Mouse (Mus musculus) lung, adult 2 months (tissue): Measurements from ENCODE around the gene Lrrc74a. TPM values are rescaled to one million over a fixed set of nuclear protein-coding genes. Genes with fewer than 3 reads are reported as not detected.

Source experiments
- DNase-seq: peaks from one replicate; pipeline ENCODE4 v3.0.0; 2022
- H3K4me1 ChIP-seq: fragments of 200-500 bp; 2 replicates; pipeline ENCODE4 v1.6.1; 2011; ENCODE audit warnings: low read length; ENCODE audit not compliant: control insufficient read depth, insufficient read depth
- H3K4me3 ChIP-seq: fragments of 200-500 bp; replicated peaks from 2 replicates; pipeline ENCODE3; 2011; ENCODE audit warnings: low read depth, mild to moderate bottlenecking, control low read depth, low read length; ENCODE audit errors: extremely low read depth
- CTCF ChIP-seq: fragments of 200-500 bp; IDR thresholded peaks from 2 replicates; pipeline ENCODE4 v1.5.1; 2011; ENCODE audit warnings: mild to moderate bottlenecking, low read length, control low read depth; ENCODE audit not compliant: insufficient read depth
- POLR2A ChIP-seq: fragments of 200-500 bp; IDR thresholded peaks from 2 replicates; pipeline ENCODE4 v1.6.1; 2011; ENCODE audit warnings: low read depth, mild to moderate bottlenecking, control low read depth, low read length, borderline replicate concordance; ENCODE audit errors: extremely low read depth
- WGBS: fragments of 180-500 bp; shearing (Covaris S2); methylation state at CpG from one replicate; pipeline ENCODE4 v1.1.7; 2018; 5-methylcytosine and 5-hydroxymethylcytosine counted together
- polyA plus RNA-seq: library from polyadenylated mRNA; depleted of rRNA; stranded (reverse); fragments of >200 nt; gene quantifications from 2 replicates; pipeline ENCODE4 v1.2.3, GENCODE M21; 2012

Gene Lrrc74a
- polyA plus RNA-seq, 1 experiment: not detected

DNA sequence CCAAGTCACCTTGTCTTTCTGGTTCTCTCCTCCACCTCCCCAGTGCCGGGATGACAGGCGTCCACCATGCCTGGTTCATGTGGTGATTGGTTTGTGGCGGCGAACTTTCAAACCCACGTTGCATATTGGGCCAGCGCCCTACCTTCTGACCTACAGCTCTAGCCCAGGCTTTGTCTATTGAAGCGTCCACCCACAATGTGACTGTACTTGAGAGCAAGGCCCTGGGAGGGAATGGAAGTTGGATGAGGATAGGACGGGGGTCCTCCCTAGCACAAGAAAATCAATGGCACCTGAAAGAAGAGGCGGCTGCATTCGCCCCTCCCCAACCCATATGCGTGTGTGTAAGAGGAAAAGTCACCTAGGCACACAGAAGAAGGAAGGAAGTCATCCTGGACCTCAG is 60.2 kb downstream of the Lrrc74a start:
- no peak for DNase-seq
- no peak for TF ChIP-seq CTCF
- TF ChIP-seq POLR2A: no peak
- peaks cover 24% of the 10 kb centered on the region for H3K4me1 ChIP-seq
- H3K4me3 ChIP-seq: no peak overlapping the region
- 78% methylated on average over 11 of the region's 11 CpGs for WGBS

DNA sequence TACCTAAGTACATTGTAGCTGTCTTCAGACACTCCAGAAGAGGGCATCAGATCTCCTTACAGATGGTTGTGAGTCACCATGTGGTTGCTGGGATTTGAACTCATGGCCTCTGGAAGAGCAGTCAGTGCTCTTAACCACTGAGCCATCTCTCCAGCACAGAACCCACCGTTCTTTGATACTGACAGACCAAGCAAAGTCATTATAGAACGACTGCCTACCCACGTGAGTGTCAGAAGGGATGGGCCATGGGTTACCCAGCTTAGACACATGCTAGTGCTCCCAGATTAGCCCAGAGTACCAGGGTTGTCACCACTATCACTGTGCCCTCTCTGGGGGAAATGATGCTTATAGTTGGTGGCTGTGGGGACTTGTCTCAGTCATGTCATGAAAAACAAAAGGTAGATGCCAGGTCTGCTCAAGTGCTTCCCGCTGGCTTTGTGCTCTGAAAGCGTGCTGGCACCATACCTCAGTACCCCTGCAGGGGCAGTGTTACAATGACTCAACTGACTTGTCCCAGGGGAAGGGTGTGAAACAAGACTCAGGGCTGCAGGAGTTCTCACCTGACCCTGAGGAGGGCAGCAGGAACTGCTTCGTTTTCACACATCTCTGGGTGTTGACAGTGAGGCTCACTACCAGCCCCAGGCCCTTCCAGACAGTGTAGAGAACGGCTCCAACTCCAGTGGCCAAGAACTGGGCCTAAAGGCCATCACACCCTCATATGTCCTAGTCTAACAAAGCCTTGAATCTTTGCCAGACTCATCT is 61.1 kb downstream of the Lrrc74a start:
- no peak for TF ChIP-seq POLR2A
- peak; percentile 29; the same call in 1 of the 2 replicates for TF ChIP-seq CTCF
- peaks cover 27% of the 10 kb centered on the region for H3K4me1 ChIP-seq
- H3K4me3 ChIP-seq: no peak overlapping the region
- DNase-seq: no peak
- 58% methylated on average over 7 of the region's 7 CpGs for WGBS

DNA sequence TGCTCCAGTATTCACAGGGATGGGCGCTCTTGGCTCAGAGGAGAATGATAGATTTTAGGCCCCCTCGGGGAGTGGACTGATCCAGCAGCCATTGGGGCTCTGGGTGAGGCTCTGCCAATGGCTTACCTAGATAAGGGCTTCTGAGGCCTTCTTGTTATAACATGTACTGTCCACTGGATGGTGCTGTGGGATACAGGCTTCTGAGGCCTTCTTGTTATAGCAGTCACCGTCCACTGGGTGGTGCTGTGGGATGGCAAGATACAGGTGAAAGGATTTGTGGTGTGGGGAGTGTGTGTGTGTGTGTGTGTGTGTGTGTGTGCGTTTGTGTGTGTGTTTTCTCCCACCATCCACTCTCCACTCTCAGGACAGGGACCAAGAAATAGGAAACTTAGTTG is 61.7 kb downstream of the Lrrc74a start:
- Histone ChIP-seq H3K4me3 (no peak overlapping the region), H3K4me1 (peaks cover 25% of the 10 kb centered on the region)
- 1% methylated on average over 4 of the region's 4 CpGs for WGBS
- DNase-seq: peak; percentile 76
- peak; percentile 99 for TF ChIP-seq CTCF
- no peak for TF ChIP-seq POLR2A

DNA sequence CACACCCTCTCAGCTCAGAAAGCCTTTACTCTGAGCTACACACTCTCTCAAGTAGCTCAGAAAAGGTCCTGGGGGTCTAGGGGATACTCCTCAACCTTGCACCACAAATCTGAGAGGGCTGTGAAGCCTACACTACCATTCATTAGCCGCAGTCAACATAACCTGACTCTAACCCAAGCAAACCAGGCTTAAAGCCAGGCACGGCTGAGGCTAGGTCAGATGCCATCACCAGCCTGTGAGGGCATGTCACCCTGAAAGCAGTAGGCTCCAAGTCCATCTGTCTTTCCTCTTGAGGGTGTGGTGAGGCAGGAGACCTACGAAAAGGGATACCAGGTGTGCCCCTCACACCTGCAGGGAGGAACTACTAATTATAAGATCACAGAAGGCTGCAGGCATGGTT is 62.2 kb downstream of the Lrrc74a start:
- TF ChIP-seq CTCF (no peak), POLR2A (no peak)
- DNase-seq: no peak
- Histone ChIP-seq H3K4me1 (peaks cover 28% of the 10 kb centered on the region), H3K4me3 (no peak overlapping the region)
- WGBS: 77% methylated on average over 3 of the region's 3 CpGs

DNA sequence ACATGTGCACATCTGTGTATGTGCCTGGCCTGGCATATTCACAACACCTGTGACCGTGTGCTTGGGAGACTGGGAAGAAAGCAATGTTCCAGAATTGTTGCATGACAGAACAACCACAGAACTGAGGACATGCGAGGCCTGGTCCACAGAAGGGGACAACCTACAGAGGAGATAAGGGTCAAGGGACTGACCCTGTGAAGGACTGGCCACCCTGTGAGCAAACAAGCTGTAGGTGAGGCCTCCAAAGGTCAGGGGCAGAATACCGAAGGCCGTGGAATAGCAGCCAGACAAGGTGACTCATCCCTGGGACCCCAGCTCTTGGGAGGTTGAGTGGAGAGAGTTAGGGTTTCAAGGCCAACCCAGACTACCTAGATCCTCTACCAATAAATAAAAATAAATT is 63.6 kb downstream of the Lrrc74a start:
- 84% methylated on average over 4 of the region's 4 CpGs for WGBS
- H3K4me1 ChIP-seq: peaks cover 38% of the 10 kb centered on the region
- no peak for TF ChIP-seq CTCF
- TF ChIP-seq POLR2A: no peak

DNA sequence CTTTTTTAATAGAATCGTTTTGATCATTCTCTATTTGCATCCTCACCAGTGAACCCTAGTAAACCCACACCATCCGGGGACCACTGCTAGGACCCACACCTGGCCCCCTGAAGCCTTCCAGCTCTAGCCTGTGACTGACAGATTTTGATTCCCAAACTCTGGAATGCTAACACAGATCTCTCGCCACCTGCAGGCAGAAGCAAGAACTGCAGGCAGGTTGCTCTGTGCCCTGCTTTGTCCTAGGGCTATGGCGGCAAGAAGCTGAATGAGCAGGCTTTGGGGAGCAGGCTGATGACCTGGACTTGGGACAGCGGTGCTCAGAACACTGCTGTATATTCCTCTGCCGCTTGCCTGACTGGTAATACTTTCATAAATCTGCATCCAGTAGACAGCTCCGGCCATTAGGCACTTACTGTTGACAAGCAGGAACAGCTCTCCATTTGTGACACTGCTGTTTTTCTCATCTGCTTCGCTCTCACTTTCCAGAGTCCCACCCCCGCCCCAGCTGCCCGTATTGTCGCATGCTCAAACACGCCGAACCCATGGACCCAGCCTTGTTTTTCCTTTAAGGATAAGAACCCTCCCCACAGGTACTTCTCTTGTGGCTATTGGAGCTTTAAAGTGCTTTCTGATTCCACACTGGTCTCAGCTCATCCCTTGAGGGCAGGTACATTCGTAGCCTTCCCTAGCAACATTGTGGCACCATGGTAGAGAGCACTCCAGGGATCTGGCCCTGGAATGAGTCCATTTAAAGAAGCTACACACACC is 64.8 kb downstream of the Lrrc74a start:
- Histone ChIP-seq H3K4me3 (no peak overlapping the region), H3K4me1 (peaks cover 32% of the 10 kb centered on the region)
- peak; percentile 90 for DNase-seq
- TF ChIP-seq CTCF (peak; percentile 96), POLR2A (no peak)
- 20% methylated on average over 14 of the region's 14 CpGs for WGBS

More for the DNA sequence above, 63.6 kb downstream of the Lrrc74a start:
- no peak for DNase-seq
- H3K4me3 ChIP-seq: no peak overlapping the region

DNA sequence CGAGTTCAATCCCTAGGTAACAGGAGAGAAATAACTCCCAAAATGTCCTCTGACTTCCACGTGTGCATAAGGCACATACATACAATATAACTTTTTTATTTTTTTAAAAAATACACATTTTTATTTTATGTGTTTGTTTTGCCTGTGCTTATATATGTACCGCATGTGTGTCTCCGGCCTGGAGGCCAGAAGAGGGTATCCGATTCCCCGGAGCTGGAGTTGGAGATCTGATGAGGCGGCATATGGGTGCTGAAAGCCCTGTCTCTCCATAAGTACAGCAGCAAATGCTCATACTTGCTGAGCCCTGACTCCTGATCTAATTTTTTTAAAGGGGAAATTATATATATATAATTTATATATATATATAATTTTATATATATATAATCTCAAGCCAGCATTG is 65.6 kb downstream of the Lrrc74a start:
- Histone ChIP-seq H3K4me1 (peaks cover 27% of the 10 kb centered on the region), H3K4me3 (no peak overlapping the region)
- DNase-seq: no peak
- 85% methylated on average over 7 of the region's 7 CpGs for WGBS
- TF ChIP-seq CTCF: no peak
- no peak for TF ChIP-seq POLR2A

DNA sequence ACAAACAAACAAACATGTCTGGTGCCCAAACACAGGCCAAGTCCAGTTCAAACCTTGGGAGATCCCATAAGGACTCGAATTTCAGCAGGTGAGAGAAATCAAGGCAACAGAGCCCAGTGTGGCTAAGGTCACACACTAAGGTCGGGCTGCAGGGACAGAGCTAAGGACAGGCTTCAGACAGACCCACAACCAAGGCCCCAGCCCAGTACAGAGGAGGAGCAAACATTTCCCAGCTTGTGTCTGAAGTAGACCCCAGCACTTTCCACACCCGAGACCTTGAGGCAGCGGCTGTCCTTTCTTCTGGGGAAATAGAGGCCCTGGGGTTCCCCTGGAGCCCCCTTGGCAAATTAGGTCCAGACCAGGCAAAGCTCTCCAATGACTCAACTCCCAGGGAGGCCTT is 66.2 kb downstream of the Lrrc74a start:
- 39% methylated on average over 4 of the region's 4 CpGs for WGBS
- peaks cover 27% of the 10 kb centered on the region for H3K4me1 ChIP-seq
- no peak overlapping the region for H3K4me3 ChIP-seq
- no peak for DNase-seq
- TF ChIP-seq CTCF (no peak), POLR2A (no peak)

DNA sequence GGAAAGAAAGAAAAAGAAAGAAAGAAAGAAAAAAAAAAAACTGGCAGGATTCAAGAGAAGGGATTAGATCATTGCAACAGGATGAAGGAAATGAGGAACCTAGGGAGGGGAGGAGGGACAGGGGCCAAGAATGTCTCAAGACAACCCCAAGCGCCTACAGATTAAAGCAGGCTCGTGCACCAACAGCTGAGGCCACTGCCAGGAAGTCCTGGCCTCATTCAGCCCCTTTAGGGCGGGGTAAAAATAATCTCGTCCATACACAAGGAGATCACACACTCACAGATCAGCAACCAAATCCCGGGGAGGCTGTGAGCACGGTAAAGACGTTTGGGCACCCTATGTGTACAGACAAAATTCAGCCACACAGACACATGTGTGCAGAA is 66.6 kb downstream of the Lrrc74a start:
- TF ChIP-seq POLR2A (no peak), CTCF (no peak)
- no peak for DNase-seq
- Histone ChIP-seq H3K4me1 (peaks cover 24% of the 10 kb centered on the region), H3K4me3 (peak overlapping the region; percentile 23)
- under 1% methylated on average over 7 of the region's 7 CpGs for WGBS
